Comparison of ENCODE assay signal across 44 mouse cellular contexts in the genomic region with DNA sequence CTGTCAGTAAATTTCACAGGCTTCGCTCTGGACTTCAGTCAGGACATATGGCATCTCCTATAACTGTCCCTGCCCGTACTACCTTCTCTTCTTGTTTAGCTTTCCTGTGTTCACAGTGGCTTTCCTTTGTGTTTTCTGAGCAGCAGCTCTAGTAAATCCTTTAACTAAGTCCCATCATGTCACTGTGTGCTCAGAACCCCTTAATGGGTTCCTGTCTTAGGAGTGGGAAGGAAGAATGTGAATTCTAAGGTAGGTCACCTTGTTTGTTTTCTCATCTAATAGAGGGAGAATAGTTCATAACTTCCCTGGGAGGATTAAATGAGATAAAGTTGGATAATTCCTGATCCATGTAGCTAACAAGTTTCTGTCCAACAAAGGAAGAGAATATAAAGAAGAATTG. TPM values are rescaled to one million over a fixed set of nuclear protein-coding genes. Genes with fewer than 3 reads are reported as not detected.
"Had no signal": no experiment of that assay in that cellular context is flagged by ENCODE, and none has a peak within 500 bp of the region (broad histone marks: within the 10 kb centered on the region; RNA-seq: fewer than 3 reads in every experiment).

A gene (minus strand): TSS at position 101 of the 400 bp plus-strand sequence.

- ATAC-seq: lung, postnatal 0 days; midbrain, embryonic 13.5 days; midbrain, embryonic 15.5 days; midbrain, embryonic 16.5 days had no signal

- H3K36me3 ChIP-seq: limb, embryonic 10.5 days; limb, embryonic 12.5 days; limb, embryonic 13.5 days; limb, embryonic 15.5 days; liver, embryonic 12.5 days; liver, embryonic 13.5 days; liver, embryonic 15.5 days; lung, embryonic 15.5 days; midbrain, embryonic 10.5 days; midbrain, embryonic 12.5 days; midbrain, embryonic 13.5 days; midbrain, embryonic 15.5 days had no signal

- H3K27ac ChIP-seq: limb, embryonic 10.5 days; limb, embryonic 12.5 days; limb, embryonic 13.5 days; limb, embryonic 15.5 days; liver, embryonic 12.5 days; liver, embryonic 13.5 days; liver, embryonic 14.5 days; liver, embryonic 15.5 days; lung, embryonic 15.5 days; macrophage; midbrain, embryonic 10.5 days; midbrain, embryonic 12.5 days; midbrain, embryonic 13.5 days; midbrain, embryonic 15.5 days had no signal

- H3K4me3 ChIP-seq: limb, embryonic 10.5 days; limb, embryonic 12.5 days; limb, embryonic 13.5 days; limb, embryonic 15.5 days; liver, embryonic 12.5 days; liver, embryonic 13.5 days; liver, embryonic 15.5 days; lung, embryonic 15.5 days; megakaryocyte, embryonic 14.5 days; midbrain, embryonic 10.5 days; midbrain, embryonic 12.5 days; midbrain, embryonic 13.5 days; midbrain, embryonic 15.5 days; myocyte had no signal

- H3K9ac ChIP-seq: limb, embryonic 12.5 days; limb, embryonic 13.5 days; limb, embryonic 15.5 days; liver, embryonic 12.5 days; liver, embryonic 13.5 days; liver, embryonic 14.5 days; liver, embryonic 15.5 days; liver, postnatal 0 days; lung, embryonic 14.5 days; lung, embryonic 15.5 days; midbrain, embryonic 12.5 days; midbrain, embryonic 13.5 days; midbrain, embryonic 15.5 days had no signal

- DNase-seq: left cerebral cortex, postnatal 4 days; liver; liver, embryonic 13.5 days; liver, postnatal 0 days; lung, adult 2 months; lung, embryonic 14.5 days; lung, postnatal 10 days; lung, postnatal 14 days; lung, postnatal 4 days; midbrain, embryonic 14.5 days had no signal

- H3K27me3 ChIP-seq: limb, embryonic 12.5 days; limb, embryonic 13.5 days; limb, embryonic 15.5 days; liver, embryonic 12.5 days; liver, embryonic 13.5 days; liver, embryonic 15.5 days; lung, embryonic 15.5 days; megakaryocyte, embryonic 14.5 days; midbrain, embryonic 12.5 days; midbrain, embryonic 13.5 days; midbrain, embryonic 15.5 days had no signal

- H3K4me1 ChIP-seq: limb, embryonic 12.5 days; limb, embryonic 13.5 days; limb, embryonic 15.5 days; liver, embryonic 13.5 days; liver, embryonic 15.5 days; lung, embryonic 15.5 days; midbrain, embryonic 10.5 days; midbrain, embryonic 12.5 days; midbrain, embryonic 13.5 days; midbrain, embryonic 15.5 days had no signal

- H3K4me2 ChIP-seq: limb, embryonic 12.5 days; limb, embryonic 13.5 days; limb, embryonic 15.5 days; liver, embryonic 11.5 days; liver, embryonic 12.5 days; liver, embryonic 13.5 days; liver, embryonic 15.5 days; lung, embryonic 14.5 days; lung, embryonic 15.5 days; midbrain, embryonic 11.5 days; midbrain, embryonic 12.5 days; midbrain, embryonic 13.5 days; midbrain, embryonic 15.5 days had no signal

- H3K9me3 ChIP-seq: limb, embryonic 10.5 days; limb, embryonic 12.5 days; limb, embryonic 13.5 days; limb, embryonic 15.5 days; liver, embryonic 12.5 days; liver, embryonic 13.5 days; liver, embryonic 15.5 days; lung, embryonic 15.5 days; midbrain, embryonic 10.5 days; midbrain, embryonic 12.5 days; midbrain, embryonic 13.5 days; midbrain, embryonic 15.5 days had no signal

RNA-seq across cellular contexts. Expression of the gene that starts here (rescaled TPM):
- total RNA-seq: left cerebral cortex, adult 8-10 months; left cerebral cortex, postnatal 10 days; left cerebral cortex, postnatal 14 days; left cerebral cortex, postnatal 25 days; left cerebral cortex, postnatal 36 days; left cerebral cortex, postnatal 4 days; liver, adult 2 months; megakaryocyte progenitor cell, adult 5-6 weeks; megakaryocyte, adult 5-6 weeks; megakaryocyte-erythroid progenitor cell, adult 5-6 weeks; midbrain, postnatal 0 days; monocyte, adult 5-6 weeks had no signal
- polyA plus RNA-seq: limb, embryonic 10.5 days; limb, embryonic 11.5 days; limb, embryonic 12.5 days; limb, embryonic 14.5 days; limb, embryonic 15.5 days; liver, adult 2 months; liver, embryonic 12.5 days; liver, embryonic 13.5 days; liver, embryonic 14.5 days; liver, embryonic 15.5 days; liver, embryonic 16.5 days; liver, postnatal 0 days; lung, adult 2 months; lung, embryonic 14.5 days; lung, embryonic 15.5 days; lung, embryonic 16.5 days; lung, postnatal 0 days; macrophage; midbrain, embryonic 10.5 days; midbrain, embryonic 11.5 days; midbrain, embryonic 12.5 days; midbrain, embryonic 13.5 days; midbrain, embryonic 14.5 days; midbrain, embryonic 15.5 days; midbrain, embryonic 16.5 days; midbrain, postnatal 0 days; myocyte had no signal
